Mouse (Mus musculus): Measurements from ENCODE around the gene Rufy3.
"Not testable (repeated sequence)": the region's sequence is repeated elsewhere in the genome, so short reads cannot be mapped to it uniquely, and the experiment has no call there.

The Rufy3 gene

GRCm38 (mm10) chr5:88564501-88565147 is at the start of gene Rufy3:
TSS of gene Rufy3 (plus strand) at chr5:88565040.
- peak; percentile 85 to 88 for DNase-seq (ENCODE audit: low spot score in 2 of 2)

- no peak for DNase-seq (ENCODE audit: low spot score in 2 of 2)
Observed at GRCm38 (mm10) chr5:88519232-88519631, 45.6 kb upstream of the Rufy3 start.

GRCm38 (mm10) chr5:88527657-88528056 is 37.2 kb upstream of the Rufy3 start, which contains the start of gene Jchain:
TSS of gene Jchain (minus strand) at chr5:88527891.
- DNase-seq (ENCODE audit: low spot score in 2 of 2), result no peak

GRCm38 (mm10) chr5:88530908-88531307 is 33.9 kb upstream of the Rufy3 start:
- no peak for DNase-seq (ENCODE audit: low spot score in 2 of 2)

- no peak for DNase-seq (ENCODE audit: low spot score in 2 of 2)
Observed at GRCm38 (mm10) chr5:88534697-88535096, 30.1 kb upstream of the Rufy3 start.

- DNase-seq (ENCODE audit: low spot score in 2 of 2), result no peak
Observed at GRCm38 (mm10) chr5:88540845-88541244, 24.0 kb upstream of the Rufy3 start.

- peak in 1 of 2 experiments; percentile 23 for DNase-seq (ENCODE audit: low spot score in 2 of 2)
Observed at GRCm38 (mm10) chr5:88542651-88543282, 22.1 kb upstream of the Rufy3 start.

GRCm38 (mm10) chr5:88544411-88544810 is 20.4 kb upstream of the Rufy3 start:
- not testable (repeated sequence) for DNase-seq (ENCODE audit: low spot score in 2 of 2)

GRCm38 (mm10) chr5:88545536-88545935 is 19.3 kb upstream of the Rufy3 start:
- no peak for DNase-seq (ENCODE audit: low spot score in 2 of 2)

GRCm38 (mm10) chr5:88553271-88554085 is 11.4 kb upstream of the Rufy3 start:
- DNase-seq (ENCODE audit: low spot score in 2 of 2), result no peak

- peak; percentile 92 to 93 for DNase-seq (ENCODE audit: low spot score in 2 of 2)
Observed at GRCm38 (mm10) chr5:88554086-88554886, 10.6 kb upstream of the Rufy3 start, which contains the start of gene Utp3. TSS of gene Utp3 (plus strand) at chr5:88554462.

- no peak for DNase-seq (ENCODE audit: low spot score in 2 of 2)
Observed at GRCm38 (mm10) chr5:88558991-88559390, 5.8 kb upstream of the Rufy3 start.

- DNase-seq (ENCODE audit: low spot score in 2 of 2), result no peak
Observed at GRCm38 (mm10) chr5:88561080-88561814, 3.6 kb upstream of the Rufy3 start.

GRCm38 (mm10) chr5:88562863-88563780 is 1.7 kb upstream of the Rufy3 start:
- peak in 1 of 2 experiments; percentile 37 for DNase-seq (ENCODE audit: low spot score in 2 of 2)

GRCm38 (mm10) chr5:88565148-88566033 is 551 bp downstream of the Rufy3 start:
- DNase-seq (ENCODE audit: low spot score in 2 of 2), result peak; percentile 55 to 70

GRCm38 (mm10) chr5:88566034-88566841 is 1.4 kb downstream of the Rufy3 start:
- DNase-seq (ENCODE audit: low spot score in 2 of 2), result no peak

- DNase-seq (ENCODE audit: low spot score in 2 of 2), result no peak
Observed at GRCm38 (mm10) chr5:88569541-88569940, 4.7 kb downstream of the Rufy3 start.

- DNase-seq (ENCODE audit: low spot score in 2 of 2), result no peak
Observed at GRCm38 (mm10) chr5:88574829-88575228, 10.0 kb downstream of the Rufy3 start.

Data from urinary bladder, postnatal 36 days (tissue).